Mouse (Mus musculus) heart, embryonic 14.5 days (tissue): ENCODE data around the gene Nav1. TPM values are rescaled to one million over a fixed set of nuclear protein-coding genes. Genes with fewer than 3 reads are reported as not detected.
A peak's percentile ranks its signal among the peaks of the same experiment; 100 is the strongest.

Experiments
- ATAC-seq: fragments of 200-750 bp; cut with Nextera tagmentation; 2 replicates; pipeline ENCODE4 v1.8.0; 2017; ENCODE audit warnings: low read depth, moderate TSS enrichment; ENCODE audit not compliant: insufficient number of reproducible peaks, insufficient read depth, low FRiP score
- H3K27ac ChIP-seq, 2 experiments: fragments of 200-500 bp in 1 of 2; fragments of 300-500 bp in 1 of 2; sonication (generic) in 1 of 2; replicated peaks in 1 of 2; 2 replicates each; pipeline ENCODE4 v1.5.1; 2012 to 2014; ENCODE audit warnings: low read depth in 2 of 2, low read length in 2 of 2, control low read depth in 1 of 2, mild to moderate bottlenecking in 1 of 2, mixed read lengths in 1 of 2; ENCODE audit not compliant: control insufficient read depth in 1 of 2, insufficient read depth in 1 of 2
- H3K27me3 ChIP-seq: fragments of 300-500 bp; sonication (generic); 2 replicates; pipeline ENCODE4 v1.6.1; 2014; ENCODE audit warnings: mild to moderate bottlenecking, low read length, control low read depth; ENCODE audit not compliant: control insufficient read depth, insufficient read depth
- H3K36me3 ChIP-seq: fragments of 300-500 bp; sonication (generic); 2 replicates; pipeline ENCODE4 v1.6.1; 2014; ENCODE audit warnings: mild to moderate bottlenecking, control low read depth, low read length, mixed read lengths; ENCODE audit not compliant: control insufficient read depth, insufficient read depth
- H3K4me1 ChIP-seq, 2 experiments: fragments of 200-500 bp in 1 of 2; fragments of 300-500 bp in 1 of 2; sonication (generic) in 1 of 2; 2 replicates each; pipeline ENCODE4 v1.6.1; 2012 to 2014; ENCODE audit warnings: low read length in 2 of 2, control low read depth in 1 of 2, mixed read lengths in 1 of 2; ENCODE audit not compliant: control insufficient read depth in 2 of 2, insufficient read depth in 2 of 2
- H3K4me2 ChIP-seq: fragments of 300-500 bp; sonication (generic); 2 replicates; pipeline ENCODE4 v1.6.1; 2014; ENCODE audit warnings: mild to moderate bottlenecking, low read length
- H3K4me3 ChIP-seq, 2 experiments: fragments of 200-500 bp in 1 of 2; fragments of 300-500 bp in 1 of 2; sonication (generic) in 1 of 2; 2 replicates each; pipeline ENCODE4 v1.5.1; 2012 to 2014; ENCODE audit warnings: low read length in 2 of 2, mild to moderate bottlenecking in 2 of 2, control low read depth in 1 of 2, low read depth in 1 of 2, moderate library complexity in 1 of 2; ENCODE audit not compliant: control insufficient read depth in 1 of 2, insufficient read depth in 1 of 2
- H3K9ac ChIP-seq: fragments of 300-500 bp; sonication (generic); 2 replicates; pipeline ENCODE4 v1.6.1; 2014; ENCODE audit warnings: mild to moderate bottlenecking, low read length
- H3K9me3 ChIP-seq: fragments of 300-500 bp; sonication (generic); 2 replicates; pipeline ENCODE4 v1.6.1; 2016; ENCODE audit warnings: low read length, control low read depth; ENCODE audit not compliant: control insufficient read depth
- WGBS: fragments of 180-500 bp; shearing (Covaris S2); extraction: QIAGEN DNeasy Blood & Tissue Kit; methylation state at CpG from one replicate; pipeline ENCODE4 v1.1.7; 2014; 5-methylcytosine and 5-hydroxymethylcytosine counted together
- polyA plus RNA-seq: library from polyadenylated mRNA; unstranded; fragments of >200 nt; fragmentation: Nextera tagmentation; extraction: Ambion mirVana; gene quantifications from 2 replicates; pipeline ENCODE4 v1.2.1, GENCODE M21; 2014

Nav1 gene
- polyA plus RNA-seq, 1 experiment from 2014 or later, result 28.0 TPM

DNA sequence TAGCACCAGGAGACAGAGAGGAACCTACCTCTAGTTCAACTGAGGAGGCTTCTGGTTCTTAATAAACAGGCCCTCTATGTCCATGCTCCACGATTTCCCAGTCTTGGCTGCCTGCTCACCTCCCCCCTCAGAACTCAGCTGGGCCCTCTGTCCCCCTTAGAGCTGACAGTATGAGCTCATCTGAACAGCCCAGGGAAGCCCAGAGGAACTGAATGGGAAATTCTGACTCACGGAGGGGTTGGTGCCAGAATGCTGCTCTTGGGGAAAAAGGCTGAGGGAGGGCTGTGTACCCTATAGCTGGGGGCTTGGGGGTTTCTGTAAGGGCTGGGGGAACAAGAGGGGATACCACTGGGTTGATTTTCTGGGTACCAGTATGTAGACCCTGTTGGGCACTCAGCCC, 70.8 kb downstream of the Nav1 start:
- Histone ChIP-seq H3K4me1 (peaks cover 42 to 43% of the 10 kb centered on the region in 2 experiments), H3K36me3 (peaks cover 33% of the 10 kb centered on the region), H3K9ac (peak overlapping the region; percentile 13; the same call in 1 of the 2 replicates), H3K27ac (peak overlapping the region in 1 of 2 experiments; percentile 70; a peak in 2 of 4 replicates), H3K9me3 (no peaks in the 10 kb centered on the region), H3K4me2 (no peak overlapping the region), H3K27me3 (no peaks in the 10 kb centered on the region), H3K4me3 (no peak overlapping the region)
- ATAC-seq, result 0 out of 2 replicates have a peak, but pooled peaks have one; percentile 16
- WGBS, result 23% methylated on average over 2 of the region's 2 CpGs

GRCm38 (mm10) chr1:135535256-135535655, 71.8 kb downstream of the Nav1 start:
- H3K36me3 ChIP-seq, result peaks cover 42% of the 10 kb centered on the region
- no peaks in the 10 kb centered on the region for H3K27me3 ChIP-seq
- 17% methylated on average over 4 of the region's 4 CpGs for WGBS
- no peak for ATAC-seq
- no peaks in the 10 kb centered on the region for H3K9me3 ChIP-seq
- H3K27ac ChIP-seq, result peak overlapping the region; percentile 33 to 70
- H3K4me1 ChIP-seq, result peaks cover 46 to 48% of the 10 kb centered on the region in 2 experiments
- H3K9ac ChIP-seq, result peak overlapping the region; percentile 54; the same call in 1 of the 2 replicates
- H3K4me3 ChIP-seq, result no peak overlapping the region
- no peak overlapping the region for H3K4me2 ChIP-seq

GRCm38 (mm10) chr1:135534782-135535181, 72.3 kb downstream of the Nav1 start:
- Histone ChIP-seq H3K27ac (peak overlapping the region; percentile 33 to 70; a peak in 3 of 4 replicates), H3K27me3 (no peaks in the 10 kb centered on the region), H3K36me3 (peaks cover 46% of the 10 kb centered on the region), H3K9me3 (no peaks in the 10 kb centered on the region), H3K9ac (no peak overlapping the region; the same call in 1 of the 2 replicates), H3K4me1 (peaks cover 44 to 45% of the 10 kb centered on the region in 2 experiments), H3K4me2 (no peak overlapping the region), H3K4me3 (no peak overlapping the region)
- WGBS, result 51% methylated on average over 4 of the region's 4 CpGs
- ATAC-seq, result no peak

DNA sequence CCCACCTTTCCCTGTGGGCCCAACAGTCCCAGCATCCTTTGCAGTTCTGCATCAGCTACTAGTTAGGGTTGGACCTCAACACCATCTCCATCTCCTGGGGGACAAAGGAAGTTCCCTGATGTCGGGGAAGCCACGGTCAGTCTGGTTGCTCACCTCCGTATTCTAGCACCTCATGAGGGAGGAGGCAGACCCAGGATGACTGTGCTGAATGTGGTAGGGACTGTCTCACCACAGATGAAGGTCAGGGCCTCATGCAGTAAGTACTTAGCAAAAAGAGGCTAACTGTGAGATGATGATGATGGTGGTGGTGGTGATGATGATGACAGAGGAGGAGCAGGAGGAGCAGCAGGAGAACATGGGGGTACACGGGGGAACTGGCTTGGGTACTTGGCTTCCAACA, 73.0 kb downstream of the Nav1 start:
- H3K4me3 ChIP-seq, result no peak overlapping the region
- no peak overlapping the region for H3K4me2 ChIP-seq
- H3K27ac ChIP-seq, result no peak overlapping the region
- 94% methylated on average over 4 of the region's 4 CpGs for WGBS
- peaks cover 52% of the 10 kb centered on the region for H3K36me3 ChIP-seq
- H3K9ac ChIP-seq, result no peak overlapping the region
- no peaks in the 10 kb centered on the region for H3K27me3 ChIP-seq
- H3K4me1 ChIP-seq, result peaks cover 41 to 44% of the 10 kb centered on the region in 2 experiments
- no peaks in the 10 kb centered on the region for H3K9me3 ChIP-seq
- ATAC-seq, result no peak

- Histone ChIP-seq H3K4me2 (no peak overlapping the region), H3K27me3 (no peaks in the 10 kb centered on the region), H3K4me3 (no peak overlapping the region), H3K36me3 (peaks cover 61% of the 10 kb centered on the region), H3K27ac (no peak overlapping the region), H3K9ac (no peak overlapping the region), H3K9me3 (no peaks in the 10 kb centered on the region), H3K4me1 (peaks cover 32 to 37% of the 10 kb centered on the region in 2 experiments)
- WGBS, result 90% methylated on average over 23 of the region's 23 CpGs
- ATAC-seq, result no peak
These were observed 74.7 kb downstream of the Nav1 start for GRCm38 (mm10) chr1:135532383-135532782.

DNA sequence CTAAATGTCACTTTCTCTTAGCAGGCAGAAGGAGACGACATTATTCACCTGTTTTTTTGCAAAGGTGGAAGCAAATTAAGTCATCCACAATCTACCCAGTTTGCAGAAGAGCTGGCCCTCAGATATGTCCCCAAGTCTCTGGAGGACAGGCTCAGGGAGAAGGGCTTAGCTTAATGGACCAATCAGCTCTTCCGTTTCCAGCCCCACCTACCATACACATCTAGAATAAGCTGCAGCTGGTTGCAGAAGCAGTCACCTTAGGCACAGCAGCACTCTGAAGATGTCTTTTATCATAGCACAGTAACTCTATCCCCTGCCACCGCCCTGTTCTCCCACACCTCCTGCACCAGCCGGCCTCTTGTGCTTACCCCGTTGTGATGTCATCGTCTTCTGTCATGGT, 75.1 kb downstream of the Nav1 start:
- WGBS, result 81% methylated on average over 6 of the region's 6 CpGs
- peaks cover 59% of the 10 kb centered on the region for H3K36me3 ChIP-seq
- no peak overlapping the region for H3K4me2 ChIP-seq
- H3K4me1 ChIP-seq, result peaks cover 30 to 37% of the 10 kb centered on the region in 2 experiments
- H3K27me3 ChIP-seq, result no peaks in the 10 kb centered on the region
- no peak overlapping the region for H3K9ac ChIP-seq
- no peak overlapping the region for H3K4me3 ChIP-seq
- no peaks in the 10 kb centered on the region for H3K9me3 ChIP-seq
- no peak overlapping the region for H3K27ac ChIP-seq
- no peak for ATAC-seq

GRCm38 (mm10) chr1:135531081-135531480, 76.0 kb downstream of the Nav1 start:
- Histone ChIP-seq H3K27me3 (no peaks in the 10 kb centered on the region), H3K27ac (peak overlapping the region; percentile 29 to 62; a peak in 3 of 4 replicates), H3K9me3 (no peaks in the 10 kb centered on the region), H3K4me1 (peaks cover 23 to 31% of the 10 kb centered on the region in 2 experiments), H3K4me2 (no peak overlapping the region), H3K4me3 (no peak overlapping the region), H3K36me3 (peaks cover 54% of the 10 kb centered on the region), H3K9ac (peak overlapping the region; percentile 34)
- no peak for ATAC-seq
- WGBS, result 49% methylated on average over 10 of the region's 10 CpGs

DNA sequence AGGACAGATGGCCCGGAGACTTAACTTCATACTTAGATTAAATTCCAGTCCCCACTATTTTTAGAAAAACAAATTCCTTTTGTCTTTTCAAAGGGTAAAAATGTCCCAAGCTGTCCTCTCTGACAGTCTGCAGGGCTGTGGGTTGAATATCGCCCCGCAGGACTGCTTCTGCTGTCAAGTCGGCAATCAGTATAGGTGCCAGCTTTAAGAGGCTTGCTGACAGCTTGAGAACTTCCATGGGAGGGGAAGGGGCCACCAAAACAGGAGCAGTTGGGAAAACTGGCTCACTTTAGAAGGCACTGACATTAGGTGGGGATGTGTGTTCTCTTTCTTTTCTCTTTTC, 82.6 kb downstream of the Nav1 start:
- peak; percentile 91 for ATAC-seq
- peak overlapping the region; percentile 19 for H3K4me2 ChIP-seq

More for the DNA sequence above, 82.6 kb downstream of the Nav1 start:
- 14% methylated on average over 4 of the region's 4 CpGs for WGBS
- peaks cover 12% of the 10 kb centered on the region; the same call in 1 of the 2 replicates for H3K36me3 ChIP-seq
- no peaks in the 10 kb centered on the region for H3K27me3 ChIP-seq
- H3K9me3 ChIP-seq, result 0 out of 2 replicates have a peak, but pooled peaks cover 4% of the 10 kb centered on the region
- H3K27ac ChIP-seq, result peak overlapping the region; percentile 95
- H3K9ac ChIP-seq, result no peak overlapping the region
- H3K4me3 ChIP-seq, result no peak overlapping the region
- H3K4me1 ChIP-seq, result peaks cover 24 to 32% of the 10 kb centered on the region in 2 experiments
